Mouse (Mus musculus): ENCODE measurements at regions not wholly inside any gene's neighbourhood (a gene's known extent, or its start where the extent isn't known, plus 50 kb on each side); places are given as distances from the start of the nearest gene placed in this dataset.

- no peak overlapping the region for H3K9ac ChIP-seq (ENCODE audit: low read depth, low read length, severe bottlenecking)
- H3K4me3 ChIP-seq (replicated peaks; ENCODE audit: low read length) = no peak overlapping the region
- no peak overlapping the region for H3K27ac ChIP-seq (replicated peaks; ENCODE audit: low read depth, low read length)
- TF ChIP-seq POLR2A (IDR thresholded peaks at IDR 0.05; ENCODE audit: borderline replicate concordance, extremely low read depth, insufficient read depth, insufficient read length) = no peak
- DNase-seq (ENCODE audit: low spot score) (no peak), ATAC-seq (ENCODE audit: low FRiP score, low read depth) (no peak)
- H3K4me2 ChIP-seq (replicated peaks; ENCODE audit: low read depth, low read length, severe bottlenecking) = no peak overlapping the region
- H3K4me1 ChIP-seq (ENCODE audit: control insufficient read depth, insufficient read depth, low read length) = peaks cover 5% of the 10 kb centered on the region; the same call in 1 of the 2 replicates
- H3K27me3 ChIP-seq (ENCODE audit: control insufficient read depth, insufficient read depth, low read length) = no peaks in the 10 kb centered on the region
- H3K9me3 ChIP-seq (ENCODE audit: control insufficient read depth, low read length) = no peaks in the 10 kb centered on the region
- WGBS = 22% methylated on average over 5 of the region's 5 CpGs
- H3K36me3 ChIP-seq (ENCODE audit: control insufficient read depth, insufficient read depth, low read length) = no peaks in the 10 kb centered on the region
Measured at GRCm38 (mm10) chr6:117330726-117331360, 162.5 kb downstream of the Cxcl12 start.

- DNase-seq (ENCODE audit: low spot score) = no peak
- Histone ChIP-seq H3K27me3 (ENCODE audit: control insufficient read depth, insufficient read depth, low read length) (no peaks in the 10 kb centered on the region), H3K9me3 (ENCODE audit: control insufficient read depth, low read length) (no peaks in the 10 kb centered on the region), H3K4me3 (replicated peaks; ENCODE audit: low read length) (no peak overlapping the region), H3K9ac (ENCODE audit: low read depth, low read length, severe bottlenecking) (no peak overlapping the region), H3K27ac (replicated peaks; ENCODE audit: low read depth, low read length) (no peak overlapping the region), H3K36me3 (ENCODE audit: control insufficient read depth, insufficient read depth, low read length) (no peaks in the 10 kb centered on the region), H3K4me1 (ENCODE audit: control insufficient read depth, insufficient read depth, low read length) (peaks cover 5% of the 10 kb centered on the region; the same call in 1 of the 2 replicates), H3K4me2 (replicated peaks; ENCODE audit: low read depth, low read length, severe bottlenecking) (no peak overlapping the region)
- no peak for ATAC-seq (ENCODE audit: low FRiP score, low read depth)
- TF ChIP-seq POLR2A (IDR thresholded peaks at IDR 0.05; ENCODE audit: borderline replicate concordance, extremely low read depth, insufficient read depth, insufficient read length) = no peak
- 5% methylated on average over 6 of the region's 6 CpGs for WGBS
Measured at GRCm38 (mm10) chr6:117332641-117333040, 164.3 kb downstream of the Cxcl12 start.

- ATAC-seq (ENCODE audit: low FRiP score, low read depth) (no peak), DNase-seq (ENCODE audit: low spot score) (no peak)
- no peak overlapping the region for H3K27ac ChIP-seq (replicated peaks; ENCODE audit: low read depth, low read length)
- H3K27me3 ChIP-seq (ENCODE audit: control insufficient read depth, insufficient read depth, low read length) = no peaks in the 10 kb centered on the region
- H3K9ac ChIP-seq (ENCODE audit: low read depth, low read length, severe bottlenecking) = no peak overlapping the region
- H3K36me3 ChIP-seq (ENCODE audit: control insufficient read depth, insufficient read depth, low read length) = no peaks in the 10 kb centered on the region
- H3K4me3 ChIP-seq (replicated peaks; ENCODE audit: low read length) = no peak overlapping the region
- no peak overlapping the region for H3K4me2 ChIP-seq (replicated peaks; ENCODE audit: low read depth, low read length, severe bottlenecking)
- no peak for TF ChIP-seq POLR2A (IDR thresholded peaks at IDR 0.05; ENCODE audit: borderline replicate concordance, extremely low read depth, insufficient read depth, insufficient read length)
- WGBS = 88% methylated on average over 3 of the region's 3 CpGs
- no peaks in the 10 kb centered on the region for H3K9me3 ChIP-seq (ENCODE audit: control insufficient read depth, low read length)
- H3K4me1 ChIP-seq (ENCODE audit: control insufficient read depth, insufficient read depth, low read length) = no peaks in the 10 kb centered on the region
Measured at GRCm38 (mm10) chr6:117342123-117342522, 173.8 kb downstream of the Cxcl12 start.

GRCm38 (mm10) chr6:117347356-117347755 lies 179.0 kb downstream of the Cxcl12 start:
- ATAC-seq (ENCODE audit: low FRiP score, low read depth) = no peak
- H3K9me3 ChIP-seq (ENCODE audit: control insufficient read depth, low read length) = no peaks in the 10 kb centered on the region
- no peaks in the 10 kb centered on the region for H3K27me3 ChIP-seq (ENCODE audit: control insufficient read depth, insufficient read depth, low read length)
- no peak overlapping the region for H3K27ac ChIP-seq (replicated peaks; ENCODE audit: low read depth, low read length)
- 93% methylated on average over 1 of the region's 1 CpGs for WGBS
- H3K36me3 ChIP-seq (ENCODE audit: control insufficient read depth, insufficient read depth, low read length) = no peaks in the 10 kb centered on the region
- no peak overlapping the region for H3K9ac ChIP-seq (ENCODE audit: low read depth, low read length, severe bottlenecking)
- no peaks in the 10 kb centered on the region for H3K4me1 ChIP-seq (ENCODE audit: control insufficient read depth, insufficient read depth, low read length)
- H3K4me3 ChIP-seq (replicated peaks; ENCODE audit: low read length) = no peak overlapping the region
- no peak overlapping the region for H3K4me2 ChIP-seq (replicated peaks; ENCODE audit: low read depth, low read length, severe bottlenecking)
- TF ChIP-seq POLR2A (IDR thresholded peaks at IDR 0.05; ENCODE audit: borderline replicate concordance, extremely low read depth, insufficient read depth, insufficient read length) = no peak
- no peak for DNase-seq (ENCODE audit: low spot score)

- no peaks in the 10 kb centered on the region for H3K36me3 ChIP-seq (ENCODE audit: control insufficient read depth, insufficient read depth, low read length)
- no peak for ATAC-seq (ENCODE audit: low FRiP score, low read depth)
- WGBS = 59% methylated on average over 1 of the region's 1 CpGs
- no peak overlapping the region for H3K4me3 ChIP-seq (replicated peaks; ENCODE audit: low read length)
- H3K9me3 ChIP-seq (ENCODE audit: control insufficient read depth, low read length) = no peaks in the 10 kb centered on the region
- H3K9ac ChIP-seq (ENCODE audit: low read depth, low read length, severe bottlenecking) = no peak overlapping the region
- no peak overlapping the region for H3K4me2 ChIP-seq (replicated peaks; ENCODE audit: low read depth, low read length, severe bottlenecking)
- no peak overlapping the region for H3K27ac ChIP-seq (replicated peaks; ENCODE audit: low read depth, low read length)
- peak; percentile 40 for DNase-seq (ENCODE audit: low spot score)
- TF ChIP-seq POLR2A (IDR thresholded peaks at IDR 0.05; ENCODE audit: borderline replicate concordance, extremely low read depth, insufficient read depth, insufficient read length) = no peak
- no peaks in the 10 kb centered on the region for H3K4me1 ChIP-seq (ENCODE audit: control insufficient read depth, insufficient read depth, low read length)
- no peaks in the 10 kb centered on the region for H3K27me3 ChIP-seq (ENCODE audit: control insufficient read depth, insufficient read depth, low read length)
Measured at GRCm38 (mm10) chr6:117351846-117352245, 183.5 kb downstream of the Cxcl12 start.

Measured in limb, embryonic 14.5 days (tissue).